Mouse (Mus musculus) forebrain, embryonic 13.5 days (tissue): ENCODE data around the gene Perm1. TPM values are rescaled to one million over a fixed set of nuclear protein-coding genes. Genes with fewer than 3 reads are reported as not detected.

Source experiments
- ATAC-seq: fragments of 200-750 bp; cut with Nextera tagmentation; 2 replicates; pipeline ENCODE4 v1.8.0; 2017
- H3K27ac ChIP-seq: fragments of 300-500 bp; sonication (generic); 2 replicates; pipeline ENCODE4 v1.5.1; 2015; ENCODE audit warnings: inconsistent platforms, mild to moderate bottlenecking, moderate library complexity
- H3K27me3 ChIP-seq: fragments of 300-500 bp; sonication (generic); 2 replicates; pipeline ENCODE4 v1.6.1; 2015; ENCODE audit warnings: mild to moderate bottlenecking, inconsistent platforms
- H3K36me3 ChIP-seq: fragments of 300-500 bp; sonication (generic); 2 replicates; pipeline ENCODE4 v1.6.1; 2015; ENCODE audit warnings: mild to moderate bottlenecking, inconsistent platforms; ENCODE audit not compliant: poor library complexity, severe bottlenecking
- H3K4me1 ChIP-seq: fragments of 300-500 bp; sonication (generic); 2 replicates; pipeline ENCODE4 v1.6.1; 2015; ENCODE audit warnings: inconsistent platforms
- H3K4me2 ChIP-seq: fragments of 300-500 bp; sonication (generic); 2 replicates; pipeline ENCODE4 v1.6.1; 2015; ENCODE audit warnings: inconsistent platforms, mild to moderate bottlenecking, moderate library complexity
- H3K4me3 ChIP-seq: fragments of 300-500 bp; sonication (generic); 2 replicates; pipeline ENCODE4 v1.5.1; 2015; ENCODE audit warnings: mild to moderate bottlenecking, inconsistent platforms
- H3K9ac ChIP-seq: fragments of 300-500 bp; sonication (generic); 2 replicates; pipeline ENCODE4 v1.6.1; 2015; ENCODE audit warnings: mild to moderate bottlenecking, inconsistent platforms
- H3K9me3 ChIP-seq: fragments of 300-500 bp; sonication (generic); replicated peaks from 2 replicates; pipeline ENCODE4 v1.6.1; 2016; ENCODE audit warnings: inconsistent platforms
- WGBS: fragments of 180-500 bp; shearing (Covaris S2); methylation state at CpG from one replicate; pipeline ENCODE4 v1.1.7; 2015; 5-methylcytosine and 5-hydroxymethylcytosine counted together
- polyA plus RNA-seq: library from polyadenylated mRNA; unstranded; fragments of >200 nt; fragmentation: Nextera tagmentation; extraction: Ambion mirVana; gene quantifications from 2 replicates; pipeline ENCODE4 v1.2.1, GENCODE M21; 2015

Perm1 gene
- polyA plus RNA-seq, result 1.2 and 1.6 TPM in 2 replicates

DNA sequence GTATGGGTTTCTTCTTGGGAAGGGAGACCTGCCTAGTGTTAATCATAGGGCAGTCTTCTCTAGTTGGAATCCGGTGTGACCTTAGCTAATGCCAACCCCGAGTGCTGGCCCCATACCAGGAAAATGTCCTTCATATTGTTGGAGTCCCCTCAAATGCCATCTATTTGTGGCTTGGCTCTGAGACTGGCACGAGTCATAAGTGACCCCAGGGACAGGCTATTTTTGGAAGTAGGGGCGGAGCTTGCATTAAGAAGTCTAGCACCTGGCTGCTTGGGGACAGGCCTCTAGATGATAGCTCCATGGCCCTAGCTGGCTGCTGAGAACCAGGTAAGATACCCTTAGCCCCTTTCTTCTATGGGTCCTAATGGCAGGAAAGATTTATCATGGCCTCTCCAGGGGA is at the start of gene Perm1:
Gene Perm1 (plus strand): TSS at position 220 of the 400 bp plus-strand sequence.
- Histone ChIP-seq H3K4me3 (no peak within 1 kb of the TSS), H3K27ac (no peak within 1 kb of the TSS), H3K4me1 (no peaks in the 10 kb centered on the region), H3K9me3 (no peaks in the 10 kb centered on the region), H3K27me3 (no peaks in the 10 kb centered on the region), H3K36me3 (no peaks in the 10 kb centered on the region), H3K4me2 (no peak within 1 kb of the TSS), H3K9ac (no peak within 1 kb of the TSS)
- 86% methylated on average over 4 of the region's 4 CpGs for WGBS
- no peak for ATAC-seq

DNA sequence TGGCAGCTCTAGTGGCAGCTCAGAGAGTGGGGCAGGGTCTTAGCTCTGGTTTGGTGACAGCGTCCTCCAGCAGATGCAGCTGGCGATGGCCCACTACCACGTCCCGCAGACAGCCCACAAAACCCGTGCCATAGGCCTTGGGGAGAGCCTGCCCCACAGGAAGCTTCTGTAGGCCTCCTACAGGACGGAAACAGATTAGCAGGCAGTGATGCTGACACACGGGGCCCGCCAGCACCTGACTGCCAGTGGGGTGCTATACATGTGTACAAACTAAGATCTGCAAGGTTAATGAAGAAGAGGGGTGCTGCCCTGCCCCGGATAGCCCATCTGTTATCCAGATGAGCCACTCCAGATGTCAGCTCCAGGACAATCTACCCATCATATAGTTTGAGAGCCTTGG is 49.2 kb upstream of the Perm1 start:
- 93% methylated on average over 9 of the region's 9 CpGs for WGBS
- H3K4me3 ChIP-seq, result no peak overlapping the region

GRCm38 (mm10) chr4:156168611-156169010 is 47.1 kb upstream of the Perm1 start:
- H3K4me1 ChIP-seq, result no peaks in the 10 kb centered on the region
- H3K27ac ChIP-seq, result no peak overlapping the region
- no peak for ATAC-seq
- no peaks in the 10 kb centered on the region for H3K9me3 ChIP-seq
- no peak overlapping the region for H3K4me2 ChIP-seq
- WGBS, result 90% methylated on average over 7 of the region's 8 CpGs
- no peaks in the 10 kb centered on the region for H3K27me3 ChIP-seq
- H3K36me3 ChIP-seq, result peaks cover 100% of the 10 kb centered on the region
- H3K4me3 ChIP-seq, result no peak overlapping the region
- no peak overlapping the region for H3K9ac ChIP-seq

More for the DNA sequence above, 49.2 kb upstream of the Perm1 start:
- H3K4me1 ChIP-seq, result no peaks in the 10 kb centered on the region
- peaks cover 10% of the 10 kb centered on the region; the same call in 1 of the 2 replicates for H3K9me3 ChIP-seq
- H3K27me3 ChIP-seq, result no peaks in the 10 kb centered on the region
- no peak for ATAC-seq
- H3K36me3 ChIP-seq, result peaks cover 98% of the 10 kb centered on the region
- H3K9ac ChIP-seq, result no peak overlapping the region
- no peak overlapping the region for H3K4me2 ChIP-seq
- no peak overlapping the region for H3K27ac ChIP-seq

GRCm38 (mm10) chr4:156169129-156169528 is 46.5 kb upstream of the Perm1 start:
- H3K4me3 ChIP-seq, result no peak overlapping the region
- peaks cover 100% of the 10 kb centered on the region for H3K36me3 ChIP-seq
- WGBS, result 93% methylated on average over 10 of the region's 10 CpGs
- no peaks in the 10 kb centered on the region for H3K4me1 ChIP-seq
- no peaks in the 10 kb centered on the region for H3K27me3 ChIP-seq
- no peaks in the 10 kb centered on the region for H3K9me3 ChIP-seq
- H3K9ac ChIP-seq, result no peak overlapping the region
- no peak overlapping the region for H3K4me2 ChIP-seq
- H3K27ac ChIP-seq, result no peak overlapping the region
- ATAC-seq, result no peak

- ATAC-seq, result no peak
- Histone ChIP-seq H3K27ac (no peak overlapping the region), H3K27me3 (no peaks in the 10 kb centered on the region), H3K9me3 (no peaks in the 10 kb centered on the region), H3K36me3 (peaks cover 100% of the 10 kb centered on the region), H3K4me1 (no peaks in the 10 kb centered on the region), H3K4me2 (no peak overlapping the region), H3K4me3 (no peak overlapping the region), H3K9ac (no peak overlapping the region)
- WGBS, result 93% methylated on average over 11 of the region's 11 CpGs
These were observed 43.8 kb upstream of the Perm1 start for GRCm38 (mm10) chr4:156171828-156172227.

- Histone ChIP-seq H3K4me2 (no peak overlapping the region), H3K4me3 (no peak overlapping the region), H3K27me3 (no peaks in the 10 kb centered on the region), H3K9ac (no peak overlapping the region), H3K9me3 (no peaks in the 10 kb centered on the region), H3K4me1 (peaks cover 24% of the 10 kb centered on the region), H3K27ac (no peak overlapping the region), H3K36me3 (peaks cover 98% of the 10 kb centered on the region)
- no peak for ATAC-seq
- 93% methylated on average over 9 of the region's 9 CpGs for WGBS
These were observed 38.0 kb upstream of the Perm1 start for GRCm38 (mm10) chr4:156177630-156178029.

DNA sequence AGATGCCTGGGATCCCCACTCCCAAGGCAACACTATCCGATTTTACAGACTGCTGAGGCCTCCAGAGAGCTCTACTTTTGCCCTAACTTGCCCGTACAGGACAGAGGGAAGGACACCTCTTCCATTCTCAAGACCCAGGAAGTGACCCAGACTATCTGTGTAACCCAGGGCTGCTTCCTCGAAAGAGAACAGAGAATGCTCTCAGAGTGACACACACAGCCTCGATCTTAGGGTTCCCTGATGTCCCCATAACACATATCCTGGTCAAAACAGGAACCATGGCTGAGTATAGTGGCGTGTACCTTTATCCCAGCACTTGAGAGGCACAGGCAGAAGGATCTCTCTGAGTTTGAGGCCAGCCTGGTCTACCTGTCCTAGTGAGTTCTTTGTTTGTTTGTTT is 31.9 kb upstream of the Perm1 start:
- ATAC-seq, result no peak
- H3K9ac ChIP-seq, result 0 out of 2 replicates have a peak overlapping the region, but pooled peaks have one; percentile 40
- 0 out of 2 replicates have a peak overlapping the region, but pooled peaks have one; percentile 25 for H3K27ac ChIP-seq
- peaks cover 49% of the 10 kb centered on the region for H3K36me3 ChIP-seq
- no peaks in the 10 kb centered on the region for H3K9me3 ChIP-seq
- H3K27me3 ChIP-seq, result no peaks in the 10 kb centered on the region
- H3K4me1 ChIP-seq, result peaks cover 85% of the 10 kb centered on the region
- H3K4me3 ChIP-seq, result peak overlapping the region; percentile 53
- 93% methylated on average over 5 of the region's 5 CpGs for WGBS
- H3K4me2 ChIP-seq, result peak overlapping the region; percentile 80

DNA sequence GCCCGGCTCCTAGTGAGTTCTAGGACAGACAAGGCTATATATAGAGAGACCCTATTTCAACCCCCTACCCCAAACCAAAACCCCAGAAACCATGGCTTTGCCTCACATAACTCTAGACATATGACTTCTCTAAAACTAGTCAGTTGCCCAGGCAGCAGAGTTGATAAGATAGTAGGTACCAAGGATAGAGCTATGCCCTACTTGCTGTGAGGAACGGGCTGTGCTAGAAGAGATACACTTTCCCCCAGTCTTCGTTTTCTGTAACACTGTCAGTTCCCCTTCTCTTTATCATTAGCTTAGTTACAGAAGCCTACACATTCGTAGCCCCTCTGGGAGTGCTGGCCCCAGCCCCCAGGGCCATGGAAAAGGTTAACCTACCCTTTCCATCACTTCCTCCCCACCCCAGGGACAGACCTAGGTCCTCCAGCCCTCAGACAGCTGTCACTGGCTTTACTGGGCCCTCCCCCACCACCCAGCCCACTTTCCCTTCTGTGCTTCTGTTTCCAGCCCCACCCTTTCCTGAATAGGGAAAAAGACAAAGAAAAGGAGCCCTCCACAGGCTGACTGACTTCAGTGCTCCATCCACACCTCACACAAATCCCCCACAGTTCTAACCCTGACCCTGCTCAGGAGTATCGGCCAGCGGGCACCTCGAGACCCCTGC is 31.2 kb upstream of the Perm1 start:
- Histone ChIP-seq H3K27me3 (no peaks in the 10 kb centered on the region), H3K9ac (peak overlapping the region; percentile 85), H3K4me3 (peak overlapping the region; percentile 53), H3K4me1 (peaks cover 91% of the 10 kb centered on the region), H3K4me2 (peak overlapping the region; percentile 80), H3K9me3 (no peaks in the 10 kb centered on the region), H3K36me3 (peaks cover 42% of the 10 kb centered on the region), H3K27ac (peak overlapping the region; percentile 94)
- 79% methylated on average over 7 of the region's 7 CpGs for WGBS
- ATAC-seq, result no peak

- H3K9me3 ChIP-seq, result no peaks in the 10 kb centered on the region
- peak overlapping the region; percentile 85 for H3K9ac ChIP-seq
- peaks cover 100% of the 10 kb centered on the region for H3K4me1 ChIP-seq
- 51% methylated on average over 13 of the region's 13 CpGs for WGBS
- peak overlapping the region; percentile 53 for H3K4me3 ChIP-seq
- H3K4me2 ChIP-seq, result peak overlapping the region; percentile 80
- H3K27ac ChIP-seq, result peak overlapping the region; percentile 94
- H3K27me3 ChIP-seq, result no peaks in the 10 kb centered on the region
- peak; percentile 33 for ATAC-seq
- H3K36me3 ChIP-seq, result peaks cover 38% of the 10 kb centered on the region
These were observed 30.2 kb upstream of the Perm1 start for GRCm38 (mm10) chr4:156185456-156185949.

- H3K36me3 ChIP-seq, result peaks cover 38% of the 10 kb centered on the region
- H3K4me1 ChIP-seq, result peaks cover 100% of the 10 kb centered on the region
- H3K9ac ChIP-seq, result peak overlapping the region; percentile 85
- no peaks in the 10 kb centered on the region for H3K27me3 ChIP-seq
- peak overlapping the region; percentile 80 for H3K4me2 ChIP-seq
- peak overlapping the region; percentile 53 for H3K4me3 ChIP-seq
- ATAC-seq, result peak; percentile 67
- peak overlapping the region; percentile 94 for H3K27ac ChIP-seq
- no peaks in the 10 kb centered on the region for H3K9me3 ChIP-seq
- WGBS, result 2% methylated on average over 31 of the region's 31 CpGs
These were observed 29.5 kb upstream of the Perm1 start for GRCm38 (mm10) chr4:156185950-156186850.

GRCm38 (mm10) chr4:156188162-156188810 is 27.4 kb upstream of the Perm1 start:
- 29% methylated on average over 5 of the region's 5 CpGs for WGBS
- no peak overlapping the region for H3K4me3 ChIP-seq
- no peaks in the 10 kb centered on the region for H3K27me3 ChIP-seq
- H3K9ac ChIP-seq, result peak overlapping the region; percentile 58
- no peak for ATAC-seq
- peaks cover 42% of the 10 kb centered on the region for H3K36me3 ChIP-seq
- H3K4me2 ChIP-seq, result peak overlapping the region; percentile 80
- no peaks in the 10 kb centered on the region for H3K9me3 ChIP-seq
- H3K27ac ChIP-seq, result peak overlapping the region; percentile 94
- H3K4me1 ChIP-seq, result peaks cover 100% of the 10 kb centered on the region
